Mouse (Mus musculus): ENCODE measurements at regions not wholly inside any gene's neighbourhood (a gene's known extent, or its start where the extent isn't known, plus 50 kb on each side); places are given as distances from the start of the nearest gene placed in this dataset.
"Not testable (repeated sequence)": the region's sequence is repeated elsewhere in the genome, so short reads cannot be mapped to it uniquely, and the experiment has no call there.

GRCm38 (mm10) chr19:27627626-27628025, 198.0 kb upstream of the Pum3 start:
- ATAC-seq (ENCODE audit: low read depth), result no peak
- no peaks in the 10 kb centered on the region for H3K4me1 ChIP-seq (ENCODE audit: control insufficient read depth, low read depth, low read length)
- 69% methylated on average over 1 of the region's 1 CpGs for WGBS (ENCODE audit: insufficient replicate concordance)

GRCm38 (mm10) chr19:27617522-27617921, 187.9 kb upstream of the Pum3 start:
- ATAC-seq (ENCODE audit: low read depth), result no peak
- Histone ChIP-seq H3K36me3 (ENCODE audit: control insufficient read depth, insufficient read depth) (no peaks in the 10 kb centered on the region), H3K27ac (ENCODE audit: low read length) (no peak overlapping the region), H3K27me3 (ENCODE audit: control insufficient read depth, insufficient read depth, low read depth, low read length) (no peaks in the 10 kb centered on the region), H3K4me3 (ENCODE audit: low read depth, low read length) (no peak overlapping the region), H3K9me3 (replicated peaks; ENCODE audit: control insufficient read depth, low read length) (no peaks in the 10 kb centered on the region), H3K4me2 (ENCODE audit: low read depth, low read length) (no peak overlapping the region), H3K9ac (ENCODE audit: low read depth, low read length) (no peak overlapping the region), H3K4me1 (ENCODE audit: control insufficient read depth, low read depth, low read length) (no peaks in the 10 kb centered on the region)
- WGBS (ENCODE audit: insufficient replicate concordance), result 54% methylated on average over 5 of the region's 5 CpGs

More at GRCm38 (mm10) chr19:27627626-27628025, 198.0 kb upstream of the Pum3 start:
- Histone ChIP-seq H3K36me3 (ENCODE audit: control insufficient read depth, insufficient read depth) (no peaks in the 10 kb centered on the region), H3K4me2 (ENCODE audit: low read depth, low read length) (no peak overlapping the region), H3K9ac (ENCODE audit: low read depth, low read length) (no peak overlapping the region), H3K27me3 (ENCODE audit: control insufficient read depth, insufficient read depth, low read depth, low read length) (no peaks in the 10 kb centered on the region), H3K4me3 (ENCODE audit: low read depth, low read length) (no peak overlapping the region), H3K9me3 (replicated peaks; ENCODE audit: control insufficient read depth, low read length) (no peaks in the 10 kb centered on the region), H3K27ac (ENCODE audit: low read length) (no peak overlapping the region)

DNA sequence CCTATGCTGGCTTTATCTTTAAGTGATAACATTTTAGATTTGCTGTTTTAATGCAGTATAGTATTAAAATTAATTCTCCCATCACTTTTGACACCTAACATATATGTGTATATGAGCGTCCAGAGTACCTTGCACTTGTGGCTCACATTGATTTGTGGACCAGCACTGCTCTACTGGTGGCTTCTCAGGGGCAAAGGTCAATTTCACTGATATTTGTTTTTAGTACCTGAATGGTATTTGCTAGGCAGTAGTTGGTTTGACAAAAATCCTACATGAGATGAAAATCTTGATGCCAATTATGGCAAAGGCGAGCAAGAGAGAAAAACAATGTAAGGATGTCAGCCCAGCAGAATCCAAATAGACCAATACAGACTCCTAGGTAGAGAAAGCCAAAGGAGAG, 177.3 kb upstream of the Pum3 start:
- Histone ChIP-seq H3K27me3 (ENCODE audit: control insufficient read depth, insufficient read depth, low read depth, low read length) (no peaks in the 10 kb centered on the region), H3K9ac (ENCODE audit: low read depth, low read length) (no peak overlapping the region), H3K9me3 (replicated peaks; ENCODE audit: control insufficient read depth, low read length) (no peaks in the 10 kb centered on the region), H3K27ac (ENCODE audit: low read length) (no peak overlapping the region), H3K4me3 (ENCODE audit: low read depth, low read length) (no peak overlapping the region), H3K36me3 (ENCODE audit: control insufficient read depth, insufficient read depth) (no peaks in the 10 kb centered on the region), H3K4me2 (ENCODE audit: low read depth, low read length) (no peak overlapping the region), H3K4me1 (ENCODE audit: control insufficient read depth, low read depth, low read length) (no peaks in the 10 kb centered on the region)
- no peak for ATAC-seq (ENCODE audit: low read depth)
- 49% methylated on average over 2 of the region's 2 CpGs for WGBS (ENCODE audit: insufficient replicate concordance)

DNA sequence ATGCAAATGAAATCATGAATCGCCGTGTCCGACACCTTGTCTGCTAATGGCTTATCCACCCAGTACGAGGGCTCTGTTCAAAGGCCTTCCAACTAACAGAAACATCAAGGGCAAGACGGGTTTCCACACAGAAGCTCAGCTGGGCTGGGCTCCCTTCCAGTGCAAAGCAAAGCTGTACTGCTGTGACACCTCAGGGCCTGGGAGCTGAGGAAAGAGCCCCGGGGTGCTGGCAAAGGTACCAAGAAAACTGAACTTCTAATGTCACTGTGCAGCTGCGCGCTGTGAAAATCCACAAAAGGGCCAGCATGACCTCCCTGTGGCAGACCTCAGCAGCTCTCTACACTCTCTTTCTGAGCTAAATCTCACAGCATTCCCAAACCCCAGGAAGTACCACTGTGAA, 173.7 kb upstream of the Pum3 start:
- no peak overlapping the region for H3K4me2 ChIP-seq (ENCODE audit: low read depth, low read length)
- H3K27me3 ChIP-seq (ENCODE audit: control insufficient read depth, insufficient read depth, low read depth, low read length), result no peaks in the 10 kb centered on the region
- H3K27ac ChIP-seq (ENCODE audit: low read length), result no peak overlapping the region
- H3K9me3 ChIP-seq (replicated peaks; ENCODE audit: control insufficient read depth, low read length), result no peaks in the 10 kb centered on the region
- H3K36me3 ChIP-seq (ENCODE audit: control insufficient read depth, insufficient read depth), result no peaks in the 10 kb centered on the region
- H3K4me3 ChIP-seq (ENCODE audit: low read depth, low read length), result no peak overlapping the region
- WGBS (ENCODE audit: insufficient replicate concordance), result 42% methylated on average over 8 of the region's 8 CpGs
- no peaks in the 10 kb centered on the region for H3K4me1 ChIP-seq (ENCODE audit: control insufficient read depth, low read depth, low read length)
- ATAC-seq (ENCODE audit: low read depth), result no peak
- no peak overlapping the region for H3K9ac ChIP-seq (ENCODE audit: low read depth, low read length)

- Histone ChIP-seq H3K4me2 (ENCODE audit: low read depth, low read length) (no peak overlapping the region), H3K4me1 (ENCODE audit: control insufficient read depth, low read depth, low read length) (no peaks in the 10 kb centered on the region), H3K9ac (ENCODE audit: low read depth, low read length) (no peak overlapping the region), H3K9me3 (replicated peaks; ENCODE audit: control insufficient read depth, low read length) (no peaks in the 10 kb centered on the region), H3K27me3 (ENCODE audit: control insufficient read depth, insufficient read depth, low read depth, low read length) (no peaks in the 10 kb centered on the region), H3K4me3 (ENCODE audit: low read depth, low read length) (no peak overlapping the region), H3K27ac (ENCODE audit: low read length) (no peak overlapping the region), H3K36me3 (ENCODE audit: control insufficient read depth, insufficient read depth) (no peaks in the 10 kb centered on the region)
- no peak for ATAC-seq (ENCODE audit: low read depth)
- 59% methylated on average over 3 of the region's 3 CpGs for WGBS (ENCODE audit: insufficient replicate concordance)
Measured at GRCm38 (mm10) chr19:27601551-27601950, 171.9 kb upstream of the Pum3 start.

DNA sequence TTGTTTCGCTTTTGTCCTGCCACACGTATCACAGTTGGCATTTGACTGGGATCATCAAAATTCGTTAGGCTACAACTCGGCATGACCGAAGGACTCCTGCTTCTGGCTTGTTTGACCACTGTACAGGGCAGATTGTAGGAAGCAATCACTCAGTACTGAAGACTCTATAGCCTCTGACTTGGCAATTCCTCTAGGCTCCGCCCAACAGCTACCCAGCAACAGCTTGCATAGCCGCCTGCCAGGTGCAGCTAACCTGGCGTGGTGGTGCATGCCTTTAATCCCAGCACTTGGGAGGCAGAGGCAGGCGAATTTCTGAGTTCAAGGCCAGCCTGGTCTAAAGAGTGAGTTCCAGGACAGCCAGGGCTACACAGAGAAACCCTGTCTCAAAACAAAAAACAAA, 170.8 kb upstream of the Pum3 start:
- not testable (repeated sequence) for H3K27me3 ChIP-seq (ENCODE audit: control insufficient read depth, insufficient read depth, low read depth, low read length); H3K9me3 ChIP-seq (replicated peaks; ENCODE audit: control insufficient read depth, low read length); H3K27ac ChIP-seq (ENCODE audit: low read length); H3K36me3 ChIP-seq (ENCODE audit: control insufficient read depth, insufficient read depth); ATAC-seq (ENCODE audit: low read depth); H3K4me1 ChIP-seq (ENCODE audit: control insufficient read depth, low read depth, low read length); H3K4me2 ChIP-seq (ENCODE audit: low read depth, low read length); H3K9ac ChIP-seq (ENCODE audit: low read depth, low read length); H3K4me3 ChIP-seq (ENCODE audit: low read depth, low read length)
- WGBS (ENCODE audit: insufficient replicate concordance), result 59% methylated on average over 9 of the region's 9 CpGs

- no peaks in the 10 kb centered on the region for H3K27me3 ChIP-seq (ENCODE audit: control insufficient read depth, insufficient read depth, low read depth, low read length)
- WGBS (ENCODE audit: insufficient replicate concordance), result 43% methylated on average over 10 of the region's 10 CpGs
- no peak for ATAC-seq (ENCODE audit: low read depth)
- H3K4me3 ChIP-seq (ENCODE audit: low read depth, low read length), result no peak overlapping the region
- no peak overlapping the region for H3K27ac ChIP-seq (ENCODE audit: low read length)
- H3K9ac ChIP-seq (ENCODE audit: low read depth, low read length), result no peak overlapping the region
- no peak overlapping the region for H3K4me2 ChIP-seq (ENCODE audit: low read depth, low read length)
- H3K36me3 ChIP-seq (ENCODE audit: control insufficient read depth, insufficient read depth), result no peaks in the 10 kb centered on the region
- H3K4me1 ChIP-seq (ENCODE audit: control insufficient read depth, low read depth, low read length), result no peaks in the 10 kb centered on the region
- H3K9me3 ChIP-seq (replicated peaks; ENCODE audit: control insufficient read depth, low read length), result no peaks in the 10 kb centered on the region
Measured at GRCm38 (mm10) chr19:27599639-27600308, 170.1 kb upstream of the Pum3 start.

DNA sequence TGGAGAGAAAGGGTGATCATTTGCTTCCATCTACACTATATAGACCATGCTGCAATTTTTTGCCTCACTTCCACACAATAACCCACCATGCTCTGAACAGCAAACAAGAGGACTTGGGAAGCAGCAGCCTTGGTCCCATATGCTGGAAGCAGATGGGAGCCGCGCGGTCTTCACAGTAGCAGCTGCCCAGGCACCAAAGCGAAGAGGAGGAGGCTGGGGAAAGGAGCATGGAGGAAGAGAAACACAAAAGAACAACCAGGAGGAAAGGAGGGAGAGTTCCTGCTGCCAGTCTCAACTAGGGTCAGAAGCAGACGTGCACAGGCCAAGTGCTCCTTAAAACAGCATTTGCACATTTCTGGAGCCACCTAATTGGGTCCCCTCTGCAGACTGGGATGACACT, 168.7 kb upstream of the Pum3 start:
- Histone ChIP-seq H3K9me3 (replicated peaks; ENCODE audit: control insufficient read depth, low read length) (no peaks in the 10 kb centered on the region), H3K9ac (ENCODE audit: low read depth, low read length) (no peak overlapping the region), H3K4me2 (ENCODE audit: low read depth, low read length) (no peak overlapping the region), H3K27ac (ENCODE audit: low read length) (no peak overlapping the region), H3K27me3 (ENCODE audit: control insufficient read depth, insufficient read depth, low read depth, low read length) (no peaks in the 10 kb centered on the region), H3K4me1 (ENCODE audit: control insufficient read depth, low read depth, low read length) (no peaks in the 10 kb centered on the region), H3K36me3 (ENCODE audit: control insufficient read depth, insufficient read depth) (no peaks in the 10 kb centered on the region), H3K4me3 (ENCODE audit: low read depth, low read length) (no peak overlapping the region)
- no peak for ATAC-seq (ENCODE audit: low read depth)
- WGBS (ENCODE audit: insufficient replicate concordance), result 58% methylated on average over 5 of the region's 5 CpGs

DNA sequence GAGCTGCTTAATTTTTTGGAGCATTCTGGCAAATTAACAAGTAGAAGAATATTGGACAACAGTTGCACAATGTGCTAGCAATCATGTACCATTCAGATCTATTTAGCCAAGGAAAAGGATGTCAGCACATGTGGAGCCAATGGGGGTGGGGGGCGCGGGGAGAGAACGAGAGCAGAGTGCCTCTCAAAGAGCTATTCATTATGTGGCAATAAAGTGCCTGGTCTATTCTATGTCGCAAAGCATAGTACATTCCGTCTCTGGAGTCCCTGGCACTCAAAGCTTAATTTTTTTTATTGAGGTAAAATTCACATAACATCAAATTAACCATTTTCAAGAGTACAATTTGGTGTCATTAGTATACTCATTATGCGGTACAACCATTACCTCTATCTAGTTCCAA, 155.9 kb upstream of the Pum3 start:
- Histone ChIP-seq H3K9ac (ENCODE audit: low read depth, low read length) (no peak overlapping the region), H3K4me3 (ENCODE audit: low read depth, low read length) (no peak overlapping the region), H3K4me1 (ENCODE audit: control insufficient read depth, low read depth, low read length) (no peaks in the 10 kb centered on the region; the same call in 1 of the 2 replicates), H3K9me3 (replicated peaks; ENCODE audit: control insufficient read depth, low read length) (no peaks in the 10 kb centered on the region), H3K27me3 (ENCODE audit: control insufficient read depth, insufficient read depth, low read depth, low read length) (no peaks in the 10 kb centered on the region), H3K36me3 (ENCODE audit: control insufficient read depth, insufficient read depth) (no peaks in the 10 kb centered on the region), H3K4me2 (ENCODE audit: low read depth, low read length) (no peak overlapping the region), H3K27ac (ENCODE audit: low read length) (no peak overlapping the region)
- WGBS (ENCODE audit: insufficient replicate concordance), result 70% methylated on average over 6 of the region's 6 CpGs
- no peak for ATAC-seq (ENCODE audit: low read depth)
